Mouse (Mus musculus): ENCODE data around the gene Prl8a9. TPM values are rescaled to one million over a fixed set of nuclear protein-coding genes. Genes with fewer than 3 reads are reported as not detected.

Prl8a9 gene
- polyA plus RNA-seq (2014; fragmentation: Nextera tagmentation; extraction: Ambion mirVana) = not detected in 2 replicates

DNA sequence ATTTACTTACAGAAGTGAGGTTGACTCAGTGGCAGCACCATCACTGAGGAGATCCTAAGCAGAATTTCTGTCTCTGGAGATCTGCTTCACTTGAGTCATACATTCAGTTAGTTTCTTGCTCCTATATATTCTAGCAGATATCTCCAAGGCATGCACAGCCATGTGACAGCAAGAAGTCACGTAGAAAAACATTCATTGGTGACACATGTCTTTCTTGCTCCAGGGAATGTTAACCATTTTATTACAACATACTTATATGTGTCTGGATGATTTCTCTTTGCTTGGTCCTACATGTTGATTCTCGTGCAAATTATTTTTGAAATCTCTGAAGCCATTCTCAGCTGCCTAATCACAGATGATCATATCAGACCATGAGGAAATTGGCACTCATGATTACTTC is at the start of gene Prl8a9:
Prl8a9 (minus strand) TSS at position 101 of the 400 bp plus-strand sequence.
- no peak for ATAC-seq (ENCODE audit: low FRiP score)

DNA sequence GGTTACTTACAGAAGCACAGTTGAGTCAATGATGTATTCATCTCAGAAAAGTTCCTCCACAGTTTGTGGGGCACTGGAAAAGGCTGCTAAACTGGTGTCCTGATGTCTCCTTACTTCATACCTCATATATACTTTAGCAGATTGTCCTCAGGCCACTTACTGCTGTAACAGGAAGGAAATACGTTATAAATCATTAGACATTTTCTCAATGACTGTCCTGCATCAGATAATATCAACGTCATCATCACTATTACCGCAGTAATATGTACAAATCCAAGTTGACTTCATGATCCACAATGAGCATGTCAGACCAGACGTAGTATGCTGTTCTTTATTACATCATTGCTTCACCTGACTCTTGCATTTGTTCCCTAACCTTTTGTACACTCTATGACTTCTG is 46.1 kb upstream of the Prl8a9 start, which contains the start of gene Prl7b1:
Prl7b1 (minus strand) TSS at position 101 of the 400 bp plus-strand sequence.
- no peaks in the 10 kb centered on the region for H3K36me3 ChIP-seq (ENCODE audit: control insufficient read depth, insufficient read depth, low read length)
- 75% methylated on average over 4 of the region's 4 CpGs for WGBS
- H3K9me3 ChIP-seq (ENCODE audit: control insufficient read depth, low read length) = no peaks in the 10 kb centered on the region
- ATAC-seq (ENCODE audit: low FRiP score) (no peak), DNase-seq (ENCODE audit: low spot score) (no peak)
- H3K27ac ChIP-seq (ENCODE audit: low read depth, low read length) = no peak within 1 kb of the TSS
- H3K27me3 ChIP-seq (ENCODE audit: control insufficient read depth, insufficient read depth, low read length) = no peaks in the 10 kb centered on the region
- no peak within 1 kb of the TSS for H3K4me2 ChIP-seq (replicated peaks; ENCODE audit: low read depth, low read length)
- no peak within 1 kb of the TSS for H3K4me3 ChIP-seq (ENCODE audit: low read depth, low read length)
- no peak within 1 kb of the TSS for H3K9ac ChIP-seq (ENCODE audit: low read depth, low read length)
- no peaks in the 10 kb centered on the region for H3K4me1 ChIP-seq (replicated peaks; ENCODE audit: control insufficient read depth, insufficient read depth, low read length)

More for the DNA sequence above, at the start of gene Prl8a9:
- H3K4me2 ChIP-seq (replicated peaks; ENCODE audit: low read depth, low read length) = no peak within 1 kb of the TSS
- no peaks in the 10 kb centered on the region for H3K36me3 ChIP-seq (ENCODE audit: control insufficient read depth, insufficient read depth, low read length)
- no peak within 1 kb of the TSS for H3K4me3 ChIP-seq (ENCODE audit: low read depth, low read length)
- no peaks in the 10 kb centered on the region for H3K4me1 ChIP-seq (replicated peaks; ENCODE audit: control insufficient read depth, insufficient read depth, low read length)
- DNase-seq (ENCODE audit: low spot score) = no peak
- no peak within 1 kb of the TSS for H3K9ac ChIP-seq (ENCODE audit: low read depth, low read length)
- no peaks in the 10 kb centered on the region for H3K27me3 ChIP-seq (ENCODE audit: control insufficient read depth, insufficient read depth, low read length)
- H3K9me3 ChIP-seq (ENCODE audit: control insufficient read depth, low read length) = no peaks in the 10 kb centered on the region
- H3K27ac ChIP-seq (ENCODE audit: low read depth, low read length) = no peak within 1 kb of the TSS
- WGBS = 90% methylated on average over 2 of the region's 2 CpGs

DNA sequence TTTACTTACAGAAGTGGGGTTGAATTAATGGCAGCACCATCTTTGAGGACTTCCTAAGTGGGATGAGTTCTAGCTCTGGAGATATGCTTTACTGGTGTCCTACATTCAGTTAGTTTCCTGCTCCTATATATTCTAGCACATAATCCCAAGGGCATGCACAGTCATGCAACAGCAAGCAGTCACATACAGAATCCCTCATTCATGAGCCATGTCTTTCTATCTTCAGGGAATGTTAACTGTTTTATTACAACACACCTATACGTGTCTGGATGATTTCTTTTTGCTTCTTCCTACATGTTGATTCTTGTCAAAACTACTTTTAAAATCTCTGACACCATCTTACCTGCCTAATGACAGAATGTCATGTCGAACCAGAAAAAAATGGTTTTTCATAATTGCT is 17.7 kb upstream of the Prl8a9 start, which contains the start of gene Prl8a1:
Prl8a1 (minus strand) TSS at position 101 of the 400 bp plus-strand sequence.
- Histone ChIP-seq H3K9me3 (ENCODE audit: control insufficient read depth, low read length) (no peaks in the 10 kb centered on the region), H3K4me2 (replicated peaks; ENCODE audit: low read depth, low read length) (no peak within 1 kb of the TSS), H3K4me1 (replicated peaks; ENCODE audit: control insufficient read depth, insufficient read depth, low read length) (no peaks in the 10 kb centered on the region), H3K36me3 (ENCODE audit: control insufficient read depth, insufficient read depth, low read length) (no peaks in the 10 kb centered on the region), H3K4me3 (ENCODE audit: low read depth, low read length) (no peak within 1 kb of the TSS), H3K27ac (ENCODE audit: low read depth, low read length) (no peak within 1 kb of the TSS), H3K9ac (ENCODE audit: low read depth, low read length) (no peak within 1 kb of the TSS), H3K27me3 (ENCODE audit: control insufficient read depth, insufficient read depth, low read length) (no peaks in the 10 kb centered on the region)
- DNase-seq (ENCODE audit: low spot score) (no peak), ATAC-seq (ENCODE audit: low FRiP score) (no peak)
- WGBS = 84% methylated on average over 2 of the region's 2 CpGs

DNA sequence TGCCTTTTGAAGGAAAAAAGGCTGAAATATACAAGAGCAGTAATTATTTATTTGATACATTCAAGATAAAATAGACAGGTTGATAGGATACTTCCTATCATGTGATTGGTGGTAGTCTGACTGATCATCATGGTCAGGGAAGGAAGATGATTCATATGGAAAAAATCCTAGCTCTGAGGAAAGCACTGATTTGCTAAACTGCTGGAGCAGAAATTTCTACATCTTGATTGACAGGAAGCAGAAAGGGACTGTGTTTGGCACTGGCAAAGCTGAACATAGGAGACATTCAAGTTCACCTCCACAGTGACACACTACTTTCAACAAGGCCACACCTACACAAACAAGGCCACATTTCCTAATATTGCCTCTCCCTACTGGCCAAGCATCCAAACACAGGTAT is 11.1 kb downstream of the Prl8a9 start:
- H3K9me3 ChIP-seq (ENCODE audit: control insufficient read depth, low read length) = no peaks in the 10 kb centered on the region
- no peak for DNase-seq (ENCODE audit: low spot score)
- no peaks in the 10 kb centered on the region for H3K36me3 ChIP-seq (ENCODE audit: control insufficient read depth, insufficient read depth, low read length)
- H3K9ac ChIP-seq (ENCODE audit: low read depth, low read length) = no peak overlapping the region
- ATAC-seq (ENCODE audit: low FRiP score) = no peak
- no peak overlapping the region for H3K4me2 ChIP-seq (replicated peaks; ENCODE audit: low read depth, low read length)
- no peak overlapping the region for H3K4me3 ChIP-seq (ENCODE audit: low read depth, low read length)
- no peak overlapping the region for H3K27ac ChIP-seq (ENCODE audit: low read depth, low read length)
- no peaks in the 10 kb centered on the region for H3K27me3 ChIP-seq (ENCODE audit: control insufficient read depth, insufficient read depth, low read length)
- H3K4me1 ChIP-seq (replicated peaks; ENCODE audit: control insufficient read depth, insufficient read depth, low read length) = no peaks in the 10 kb centered on the region

DNA sequence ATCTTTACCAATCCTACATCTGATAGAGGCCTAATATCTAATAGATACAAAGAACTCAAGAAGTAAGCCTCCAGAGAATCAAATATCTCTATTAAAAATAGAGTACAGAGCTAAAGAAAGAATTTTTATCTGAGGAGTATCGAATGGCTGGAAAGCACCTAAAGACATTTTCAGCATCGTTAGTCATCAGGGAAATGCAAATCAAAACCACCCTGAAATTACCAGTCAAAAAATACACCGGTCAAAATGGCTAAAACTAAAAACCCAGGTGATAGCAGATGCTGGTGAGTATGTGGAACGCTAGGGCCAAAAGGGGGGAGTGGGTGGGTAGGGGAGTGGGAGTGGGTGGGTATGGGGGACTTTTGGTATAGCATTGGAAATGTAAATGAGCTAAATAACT is 41.2 kb downstream of the Prl8a9 start:
- no peaks in the 10 kb centered on the region for H3K36me3 ChIP-seq (ENCODE audit: control insufficient read depth, insufficient read depth, low read length)
- 90% methylated on average over 4 of the region's 4 CpGs for WGBS
- no peak overlapping the region for H3K4me2 ChIP-seq (replicated peaks; ENCODE audit: low read depth, low read length)
- ATAC-seq (ENCODE audit: low FRiP score) = no peak
- H3K4me3 ChIP-seq (ENCODE audit: low read depth, low read length) = no peak overlapping the region
- H3K27ac ChIP-seq (ENCODE audit: low read depth, low read length) = no peak overlapping the region
- no peaks in the 10 kb centered on the region for H3K4me1 ChIP-seq (replicated peaks; ENCODE audit: control insufficient read depth, insufficient read depth, low read length)
- DNase-seq (ENCODE audit: low spot score) = no peak
- no peaks in the 10 kb centered on the region for H3K27me3 ChIP-seq (ENCODE audit: control insufficient read depth, insufficient read depth, low read length)
- no peak overlapping the region for H3K9ac ChIP-seq (ENCODE audit: low read depth, low read length)
- no peaks in the 10 kb centered on the region for H3K9me3 ChIP-seq (ENCODE audit: control insufficient read depth, low read length)

DNA sequence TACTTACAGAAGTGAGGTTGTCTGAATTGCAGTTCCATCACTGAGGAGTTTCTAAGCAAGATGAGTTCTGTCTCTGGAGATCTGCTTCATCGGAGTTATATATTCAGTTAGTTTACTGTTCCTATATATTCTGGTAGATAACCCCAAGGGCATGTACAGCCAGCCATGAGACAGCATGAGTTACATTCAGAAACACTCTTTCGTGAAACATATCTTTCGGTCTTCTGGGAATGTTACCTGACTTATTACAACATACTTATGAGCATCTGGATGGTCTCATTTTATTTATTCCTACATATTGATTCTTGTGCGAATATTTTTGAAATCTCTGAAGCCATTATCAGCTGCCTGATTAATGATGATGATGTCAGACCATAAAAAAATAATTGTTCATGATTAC is 51.3 kb downstream of the Prl8a9 start, which contains the start of gene Prl8a8:
Prl8a8 (minus strand) TSS at position 101 of the 400 bp plus-strand sequence.
- Histone ChIP-seq H3K9me3 (ENCODE audit: control insufficient read depth, low read length) (no peaks in the 10 kb centered on the region), H3K4me1 (replicated peaks; ENCODE audit: control insufficient read depth, insufficient read depth, low read length) (no peaks in the 10 kb centered on the region), H3K27me3 (ENCODE audit: control insufficient read depth, insufficient read depth, low read length) (no peaks in the 10 kb centered on the region), H3K27ac (ENCODE audit: low read depth, low read length) (no peak within 1 kb of the TSS), H3K9ac (ENCODE audit: low read depth, low read length) (no peak within 1 kb of the TSS), H3K4me3 (ENCODE audit: low read depth, low read length) (no peak within 1 kb of the TSS), H3K4me2 (replicated peaks; ENCODE audit: low read depth, low read length) (no peak within 1 kb of the TSS), H3K36me3 (ENCODE audit: control insufficient read depth, insufficient read depth, low read length) (no peaks in the 10 kb centered on the region)
- DNase-seq (ENCODE audit: low spot score) (no peak), ATAC-seq (ENCODE audit: low FRiP score) (no peak)
- 95% methylated on average over 4 of the region's 4 CpGs for WGBS

Other genes with a start within 250 kb of the Prl8a9 start
- gene Prl8a2, start 218.9 kb downstream of the Prl8a9 start, polyA plus RNA-seq (2014; fragmentation: Nextera tagmentation; extraction: Ambion mirVana) = not detected in 2 replicates
- not detected in 2 replicates for gene Prl2b1, start 173.8 kb downstream of the Prl8a9 start, polyA plus RNA-seq (2014; fragmentation: Nextera tagmentation; extraction: Ambion mirVana)
- not detected in 2 replicates for gene Prl8a6, start 125.9 kb downstream of the Prl8a9 start, polyA plus RNA-seq (2014; fragmentation: Nextera tagmentation; extraction: Ambion mirVana)
- gene Prl8a8, start 51.4 kb downstream of the Prl8a9 start, polyA plus RNA-seq (2014; fragmentation: Nextera tagmentation; extraction: Ambion mirVana) = not detected in 2 replicates
- gene Prl8a1, start 17.6 kb upstream of the Prl8a9 start, polyA plus RNA-seq (2014; fragmentation: Nextera tagmentation; extraction: Ambion mirVana) = not detected in 2 replicates
- gene Prl7b1, start 46.0 kb upstream of the Prl8a9 start, polyA plus RNA-seq (2014; fragmentation: Nextera tagmentation; extraction: Ambion mirVana) = not detected in 2 replicates
- gene Prl7a1, start 77.9 kb upstream of the Prl8a9 start, polyA plus RNA-seq (2014; fragmentation: Nextera tagmentation; extraction: Ambion mirVana) = 0.28 TPM in 1 of 2 replicates, not detected in the other
- not detected in 2 replicates for gene Prl7a2, start 103.4 kb upstream of the Prl8a9 start, polyA plus RNA-seq (2014; fragmentation: Nextera tagmentation; extraction: Ambion mirVana)
- not detected in 2 replicates for gene Prl7d1, start 152.1 kb upstream of the Prl8a9 start, polyA plus RNA-seq (2014; fragmentation: Nextera tagmentation; extraction: Ambion mirVana)
- not detected in 2 replicates for gene Prl7c1, start 216.2 kb upstream of the Prl8a9 start, polyA plus RNA-seq (2014; fragmentation: Nextera tagmentation; extraction: Ambion mirVana)
- gene Prl2a1, start 237.0 kb upstream of the Prl8a9 start, polyA plus RNA-seq (2014; fragmentation: Nextera tagmentation; extraction: Ambion mirVana) = not detected in 2 replicates